Mouse (Mus musculus): ENCODE results near the gene Nlrp1b.

Gene Nlrp1b

DNA sequence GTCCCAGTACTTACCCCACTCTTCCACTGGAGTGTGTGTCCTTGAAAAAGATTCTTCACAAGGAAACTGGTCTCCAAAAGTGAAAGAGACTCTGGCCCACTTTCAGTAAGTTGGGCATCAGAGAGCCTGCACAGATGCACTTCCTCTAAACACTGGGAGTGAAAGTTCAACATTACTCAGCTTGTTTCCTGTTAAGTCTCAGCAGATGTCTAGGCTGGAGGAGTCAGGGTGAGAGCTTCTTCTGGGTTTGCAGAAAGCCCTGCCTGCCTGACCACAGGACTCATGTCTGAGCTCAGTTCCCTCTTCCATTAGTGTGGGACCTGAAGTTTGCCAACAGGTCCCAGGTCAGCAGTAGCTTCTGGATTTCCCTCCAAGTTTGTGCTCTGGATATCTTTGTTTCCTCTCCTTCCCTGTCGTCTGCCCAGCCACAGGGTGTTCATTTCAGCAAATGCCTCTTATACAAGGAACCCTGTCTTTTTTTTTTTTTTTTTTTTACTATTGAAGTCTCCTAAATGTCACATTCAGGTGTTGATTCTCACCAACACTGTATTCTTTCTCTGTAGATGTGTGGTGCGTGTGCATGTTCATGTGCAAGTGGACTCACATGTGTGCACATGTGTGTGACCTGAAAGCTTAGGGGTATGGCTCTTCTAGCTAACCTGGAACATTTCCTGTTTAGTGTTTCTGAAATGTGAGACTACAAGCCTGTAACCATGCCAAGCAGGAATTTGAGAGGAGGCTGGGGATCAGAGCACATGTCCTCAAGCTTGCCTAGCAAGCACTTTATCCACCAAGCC, at the start of gene Nlrp1b:
TSS of gene Nlrp1b (minus strand) at position 50 of the 797 bp plus-strand sequence.
- in situ Hi-C loops (cut with MboI; ENCODE audit: low sequenced_read_pairs), result no loop called here

DNA sequence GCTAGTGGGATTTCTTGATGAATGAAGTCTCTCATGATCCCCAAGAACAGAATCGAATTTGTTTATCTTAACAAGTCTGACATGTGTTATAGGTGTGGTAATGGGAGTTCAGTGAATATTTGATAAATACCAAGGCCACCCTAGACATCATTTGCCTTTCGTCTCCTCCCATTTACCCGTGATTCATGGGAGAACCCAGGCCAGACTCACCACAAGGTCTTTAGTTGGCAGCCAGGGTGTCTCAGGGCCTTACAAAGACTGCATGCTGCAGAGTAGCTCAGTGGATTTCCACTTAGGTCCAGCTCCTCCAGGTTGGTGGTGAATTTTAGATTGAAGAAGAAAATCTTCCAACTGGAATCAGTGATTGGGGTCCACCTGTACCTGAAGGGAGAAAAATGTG, 30.5 kb upstream of the Nlrp1b start:
- in situ Hi-C loops (cut with MboI; ENCODE audit: low sequenced_read_pairs), result no loop called here

DNA sequence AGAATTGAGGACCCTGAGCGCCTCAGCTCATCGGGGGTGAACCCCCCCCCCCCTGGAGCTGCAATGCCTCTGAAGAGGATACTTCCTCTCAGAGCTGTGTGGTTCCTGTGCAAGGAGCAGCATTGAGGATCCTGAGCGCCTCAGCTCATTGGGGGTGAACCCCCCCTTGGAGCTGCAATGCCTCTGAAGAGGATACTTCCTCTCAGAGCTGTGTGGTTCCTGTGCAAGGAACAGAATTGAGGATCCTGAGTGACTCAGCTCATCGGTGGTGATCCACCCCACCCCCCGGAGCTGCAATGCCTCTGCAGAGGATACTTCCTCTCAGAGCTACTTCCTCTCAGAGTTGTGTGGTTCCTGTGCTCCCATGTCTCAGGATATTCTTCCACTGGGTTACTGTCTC, 20.8 kb upstream of the Nlrp1b start:
- in situ Hi-C loops (cut with MboI; ENCODE audit: low sequenced_read_pairs), result no loop called here

DNA sequence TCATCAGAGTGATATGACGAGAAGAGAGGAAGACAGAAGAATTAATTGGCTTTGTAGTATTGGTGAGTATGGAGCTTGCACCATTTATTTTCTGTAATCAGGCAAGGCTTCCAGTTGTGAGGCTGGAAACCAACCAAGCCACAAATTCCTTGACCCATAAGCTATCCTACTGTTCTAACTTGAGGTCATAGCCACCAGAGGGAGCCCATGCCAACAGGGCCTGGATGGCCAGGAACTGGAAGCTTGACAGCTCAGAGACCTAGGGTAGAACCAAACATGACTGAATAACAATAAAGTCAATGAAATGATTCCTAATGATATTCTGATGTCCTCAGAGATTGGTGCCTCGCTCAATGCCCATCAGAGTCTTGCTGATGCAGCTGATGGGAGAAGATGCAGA, 5.9 kb downstream of the Nlrp1b start:
- in situ Hi-C loops (cut with MboI; ENCODE audit: low sequenced_read_pairs), result no loop called here

DNA sequence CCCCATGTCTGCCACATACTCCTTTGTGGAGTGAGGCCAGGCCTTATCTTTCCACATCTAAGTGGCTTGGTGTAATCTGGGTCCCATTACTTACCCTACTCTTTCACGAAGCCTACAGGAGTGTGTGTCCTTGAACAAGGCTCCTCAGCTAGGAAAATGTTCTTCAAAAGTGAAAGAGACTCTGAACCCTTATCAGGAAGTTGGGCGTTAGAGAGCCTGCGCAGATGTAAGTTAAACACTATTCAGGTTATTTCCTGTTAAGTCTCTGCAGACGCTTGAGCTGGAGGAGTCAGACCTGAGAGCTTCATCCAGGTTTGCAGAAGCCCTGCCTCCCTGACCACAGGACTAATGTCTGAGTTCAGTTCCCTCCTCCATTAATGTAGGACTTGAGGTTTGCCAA, 27.8 kb downstream of the Nlrp1b start:
- in situ Hi-C loops (cut with MboI; ENCODE audit: low sequenced_read_pairs), result no loop called here

DNA sequence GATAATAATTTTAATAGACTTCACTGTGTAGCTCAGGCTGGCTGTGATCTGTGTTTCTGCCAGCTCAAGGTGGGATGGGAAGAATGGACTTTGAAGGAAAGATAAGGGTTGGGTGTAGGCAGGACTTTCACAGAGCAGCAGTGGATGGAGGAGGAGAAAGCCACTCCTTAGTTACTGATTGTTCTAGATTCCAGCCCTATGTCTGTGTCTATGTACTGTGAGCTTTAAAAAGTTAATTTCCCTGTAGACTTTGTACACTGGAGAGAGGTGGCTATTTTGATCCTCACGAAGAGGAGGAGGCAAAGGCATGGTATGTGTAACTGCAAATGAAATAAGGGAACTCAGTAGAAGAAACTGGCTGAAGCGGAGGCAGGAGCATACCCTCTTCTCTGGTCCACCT, 31.2 kb downstream of the Nlrp1b start:
- in situ Hi-C loops (cut with MboI; ENCODE audit: low sequenced_read_pairs), result no loop called here

DNA sequence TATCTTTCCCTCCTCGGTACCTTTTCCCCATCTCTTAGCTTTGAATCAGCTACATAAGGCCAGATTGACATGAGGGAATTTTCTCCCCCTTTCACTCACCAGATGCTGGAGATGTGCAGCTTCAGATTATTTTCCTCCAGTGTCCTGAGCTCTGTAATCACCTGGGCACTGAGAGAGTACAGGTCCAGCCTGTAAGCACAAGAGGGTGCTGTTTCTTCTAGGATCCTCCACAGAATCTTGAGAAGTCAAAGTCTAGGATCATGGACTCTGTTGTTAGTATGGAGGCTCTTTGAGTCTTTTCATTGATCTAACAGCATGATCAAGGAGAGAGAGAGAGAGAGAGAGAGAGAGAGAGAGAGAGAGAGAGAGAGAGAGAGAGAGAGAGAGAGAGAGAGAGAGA, 60.9 kb downstream of the Nlrp1b start:
- in situ Hi-C loops (cut with MboI; ENCODE audit: low sequenced_read_pairs), result no loop called here

DNA sequence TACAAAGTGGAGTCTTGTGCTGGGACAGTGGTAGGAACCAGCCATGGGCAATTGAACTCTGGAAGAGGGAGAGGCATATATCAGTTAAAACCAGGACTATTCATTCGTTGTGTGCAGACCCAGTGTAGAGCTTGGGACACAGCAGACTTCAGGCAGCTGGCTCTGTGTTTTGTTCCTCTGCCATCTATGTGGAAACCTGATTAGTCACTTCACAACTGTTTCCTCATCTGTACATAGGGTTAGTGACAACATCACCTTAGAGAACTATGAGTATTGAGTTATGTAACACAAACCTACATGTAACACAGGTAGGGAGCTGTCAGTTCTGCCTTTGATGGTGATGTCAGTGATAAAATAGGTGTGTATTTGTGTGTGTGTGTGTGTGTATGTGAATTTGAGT, 66.4 kb downstream of the Nlrp1b start:
- in situ Hi-C loops (cut with MboI; ENCODE audit: low sequenced_read_pairs), result no loop called here

DNA sequence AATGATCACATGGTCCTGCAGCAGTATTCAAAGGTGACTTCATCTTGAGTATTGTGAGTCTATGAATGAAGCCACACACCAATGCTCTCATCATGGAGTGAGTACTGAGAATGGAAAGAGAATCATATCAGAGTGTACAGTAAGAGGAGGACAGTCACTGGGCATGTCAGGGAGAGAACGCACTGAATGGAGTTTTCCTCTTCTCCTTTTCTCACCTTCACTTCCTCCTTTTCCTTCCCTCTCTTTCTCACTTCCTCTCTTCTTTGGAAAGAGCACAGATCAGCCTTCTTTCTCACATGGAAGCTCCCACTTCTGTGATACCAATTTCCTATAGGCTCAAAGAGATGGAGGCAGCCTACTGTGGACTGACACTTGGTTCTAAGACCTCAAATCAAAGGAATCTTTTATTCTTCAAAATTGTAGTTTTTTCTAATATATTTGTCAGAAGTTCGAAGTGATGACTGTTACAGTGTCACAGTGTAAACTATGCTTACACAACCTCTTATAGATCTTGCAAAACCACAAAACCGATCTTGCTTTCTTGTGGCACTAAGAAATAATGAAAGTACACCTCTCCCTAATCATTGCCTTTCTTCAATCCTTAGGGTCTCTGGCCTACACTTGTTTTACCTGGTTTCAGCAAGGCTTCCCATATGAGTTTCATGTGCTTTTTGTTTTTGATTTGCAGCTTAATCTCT, 70.9 kb downstream of the Nlrp1b start:
- in situ Hi-C loops (cut with MboI; ENCODE audit: low sequenced_read_pairs), result no loop called here

DNA sequence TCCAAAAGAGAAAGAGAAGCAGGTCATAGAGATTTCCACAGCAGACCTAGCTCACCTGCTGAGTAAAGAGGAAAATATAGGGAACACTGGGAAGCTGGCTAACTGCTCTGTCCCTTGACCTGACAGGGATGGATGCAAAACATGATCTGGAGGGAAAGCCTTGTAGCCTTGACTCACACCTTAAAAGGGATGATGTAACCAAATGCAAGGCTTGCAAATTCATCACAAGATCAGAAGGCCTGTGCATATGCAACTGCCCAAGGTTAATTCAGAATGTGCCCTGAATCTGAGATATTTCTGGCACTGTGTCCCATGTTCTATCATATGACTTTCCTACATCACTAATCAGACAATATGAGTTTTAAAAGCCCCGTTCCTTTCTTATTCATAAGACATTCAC, 75.3 kb downstream of the Nlrp1b start:
- in situ Hi-C loops (cut with MboI; ENCODE audit: low sequenced_read_pairs), result no loop called here

DNA sequence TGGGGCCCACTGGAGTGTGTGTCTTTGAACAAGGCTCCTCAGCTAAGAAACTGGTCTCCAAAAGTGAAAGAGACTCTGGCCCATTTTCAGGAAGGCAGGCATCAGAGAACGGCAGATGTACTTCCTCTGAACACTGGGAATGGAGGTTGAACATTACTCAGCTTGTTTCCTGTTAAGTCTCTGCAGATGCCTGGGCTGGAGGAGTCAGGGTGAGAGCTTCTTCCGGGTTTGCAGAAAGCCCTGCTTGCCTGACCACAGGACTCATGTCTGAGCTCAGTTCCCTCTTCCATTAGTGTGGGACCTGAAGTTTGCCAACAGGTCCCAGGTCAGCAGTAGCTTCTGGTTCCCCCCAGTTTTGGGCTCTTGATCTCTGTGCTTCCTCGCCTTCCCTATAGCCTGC, 85.9 kb downstream of the Nlrp1b start, which contains the start of gene Nlrp1a:
TSS of gene Nlrp1a (minus strand) at position 44 of the 400 bp plus-strand sequence.
- in situ Hi-C loops (cut with MboI; ENCODE audit: low sequenced_read_pairs), result no loop called here

DNA sequence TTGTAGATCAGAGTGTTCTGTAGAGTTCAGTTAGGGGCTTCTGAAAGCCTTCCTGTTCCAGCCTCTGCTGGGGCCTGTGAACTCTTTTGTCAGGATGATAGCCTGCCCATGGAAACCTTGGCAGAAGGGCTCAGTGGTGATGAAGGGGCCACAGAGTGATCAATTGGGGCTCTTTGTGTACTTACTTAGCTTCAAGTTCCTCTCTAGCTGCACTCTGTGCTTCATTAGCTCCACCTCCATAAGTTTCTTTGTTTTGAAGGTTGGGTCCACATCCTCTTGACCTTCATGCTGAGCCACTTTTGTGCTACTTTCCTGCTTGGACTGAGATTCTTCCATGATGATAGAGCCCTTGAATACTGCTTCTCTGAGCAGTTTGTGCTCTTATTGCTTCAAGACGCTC, 88.5 kb downstream of the Nlrp1b start:
- in situ Hi-C loops (cut with MboI; ENCODE audit: low sequenced_read_pairs), result no loop called here

DNA sequence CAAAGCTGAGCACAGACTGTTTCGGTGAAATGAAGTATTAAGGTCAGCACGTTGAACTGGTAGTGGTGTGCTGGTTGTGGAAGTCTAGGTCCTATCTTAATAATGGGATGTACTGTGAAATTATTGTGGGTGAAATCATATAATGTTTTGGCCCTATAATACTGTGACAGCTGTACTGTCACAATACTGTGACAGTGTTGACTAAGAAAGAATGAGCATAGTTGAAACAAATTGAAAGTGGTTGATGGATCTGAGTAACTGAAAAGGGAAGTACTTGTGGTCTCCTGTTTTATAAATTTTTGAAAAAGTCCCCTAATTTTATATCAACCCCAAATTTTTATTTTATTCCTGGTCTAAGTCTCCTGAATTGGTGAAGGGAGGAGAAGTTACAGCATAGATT, 123.4 kb downstream of the Nlrp1b start:
- in situ Hi-C loops (cut with MboI; ENCODE audit: low sequenced_read_pairs), result no loop called here

DNA sequence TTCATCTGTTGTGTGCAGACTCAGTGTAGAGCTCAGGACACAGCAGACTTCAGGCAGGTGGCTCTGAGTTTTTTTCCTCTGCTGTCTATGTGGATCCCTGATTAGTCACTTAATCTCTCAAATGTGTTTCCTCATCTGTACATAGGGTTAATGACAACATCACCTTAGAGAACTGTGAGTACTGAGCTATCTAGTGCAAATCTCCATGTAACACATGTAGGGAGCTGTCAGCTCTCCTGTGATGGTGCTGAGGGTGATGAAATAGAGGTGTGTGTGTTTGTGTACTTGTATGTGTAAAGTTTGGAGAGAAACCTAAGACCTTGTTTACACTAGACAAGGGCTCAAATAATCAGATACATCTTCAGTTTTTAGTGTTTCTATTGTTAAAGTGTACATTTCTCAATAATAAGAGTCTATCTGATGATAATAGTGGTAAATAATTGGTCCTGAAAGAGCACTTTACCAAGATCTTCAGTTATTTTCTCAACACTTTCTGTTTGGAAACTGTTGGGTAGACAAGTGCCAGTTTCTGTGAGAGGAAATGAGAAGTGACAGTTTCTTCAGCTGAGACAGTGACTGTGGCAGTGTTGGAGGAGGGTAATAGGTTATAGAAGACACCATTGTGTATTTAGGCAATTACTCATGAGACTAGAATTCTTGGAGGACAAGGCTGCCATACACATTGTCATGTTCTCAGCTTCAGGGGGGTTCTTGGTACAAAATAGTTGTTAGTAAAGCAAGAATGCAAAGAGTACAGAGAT, 124.1 kb downstream of the Nlrp1b start:
- in situ Hi-C loops (cut with MboI; ENCODE audit: low sequenced_read_pairs), result no loop called here

DNA sequence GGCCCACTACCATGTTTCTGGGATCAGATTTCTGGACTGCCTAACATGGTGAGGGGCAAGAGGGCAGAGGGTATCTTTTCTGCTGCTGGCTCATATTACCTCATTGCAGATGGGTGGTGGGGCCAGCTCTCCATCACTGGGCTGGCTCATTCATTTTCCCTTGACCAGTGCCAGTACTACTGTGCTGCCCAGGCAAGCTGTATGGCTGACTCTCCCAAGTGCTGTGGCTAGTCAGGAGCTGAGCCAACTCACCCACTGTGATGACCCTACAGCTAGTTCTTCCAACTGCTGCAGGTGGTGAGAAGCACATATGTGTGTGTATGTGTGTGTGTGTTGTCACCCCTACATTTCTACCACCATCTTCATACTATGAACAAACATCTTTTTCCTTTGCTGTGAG, 126.6 kb downstream of the Nlrp1b start:
- in situ Hi-C loops (cut with MboI; ENCODE audit: low sequenced_read_pairs), result no loop called here
